In the genomic region with DNA sequence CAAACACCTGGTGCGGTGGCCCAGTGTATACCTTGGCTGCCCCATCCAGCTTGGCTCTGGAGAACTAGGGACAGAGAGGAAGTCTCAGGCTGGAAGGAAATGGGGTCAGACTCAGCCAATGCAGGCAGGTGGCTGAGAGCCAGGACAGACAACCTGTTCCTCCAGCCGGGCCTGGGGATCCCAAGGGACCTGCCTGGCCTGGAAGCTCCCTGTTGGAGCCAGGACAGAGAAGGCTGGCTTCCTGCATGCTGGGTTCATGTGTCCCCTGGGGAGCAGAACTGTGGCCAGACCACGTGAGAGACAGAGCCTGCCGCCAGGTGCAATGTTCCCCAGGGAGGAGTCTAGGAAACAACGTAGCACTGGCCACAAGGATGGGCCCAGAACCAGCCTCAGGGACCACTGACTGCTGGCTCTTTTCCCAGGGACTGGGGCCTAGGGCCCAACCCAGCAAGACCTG, we compare ENCODE assay signal across 10 mouse cellular contexts. TPM values are rescaled to one million over a fixed set of nuclear protein-coding genes. Genes with fewer than 3 reads are reported as not detected.
A peak's percentile ranks its signal among the peaks of the same experiment; 100 is the strongest.
DNase-seq lines count a peak whose midpoint lies in the region; ATAC-seq and TF ChIP-seq lines count a peak whose summit lies in the region.
"Had no signal": no experiment of that assay in that cellular context is flagged by ENCODE, and none has a peak within 500 bp of the region (broad histone marks: within the 10 kb centered on the region; RNA-seq: fewer than 3 reads in every experiment).

No protein-coding gene starts in this region.

- H3K27me3 ChIP-seq in kidney, postnatal 0 days (ENCODE audit: insufficient read depth, low read length), result no peaks in the 10 kb centered on the region

- peak; percentile 49 to 60 for DNase-seq in layer of hippocampus, postnatal 10 days (ENCODE audit: low spot score in 2 of 2)
- DNase-seq in layer of hippocampus, adult 11-12 months (ENCODE audit: low spot score), result no peak
- DNase-seq in adrenal gland, postnatal 36 days, result peak; percentile 87 to 92
- peak; percentile 98 for DNase-seq in gonadal fat pad, adult 2 months (ENCODE audit: low read depth)
- peak; percentile 58 for DNase-seq in kidney, postnatal 0 days (ENCODE audit: low spot score)
- DNase-seq in skeletal muscle tissue, adult 2 months (ENCODE audit: low read depth, low spot score), result peak; percentile 99
- no peak for DNase-seq in thymus, postnatal 25 days
- no peak for DNase-seq in spleen, postnatal 4 days (ENCODE audit: low spot score in 2 of 2)

- no peaks in the 10 kb centered on the region for H3K9me3 ChIP-seq in kidney, postnatal 0 days (replicated peaks; ENCODE audit: low read length)

- peaks cover 13% of the 10 kb centered on the region; the same call in 1 of the 2 replicates for H3K4me1 ChIP-seq in kidney, postnatal 0 days (replicated peaks; ENCODE audit: insufficient read depth, low read length)

- ATAC-seq in kidney, postnatal 0 days (replicated peaks; ENCODE audit: low FRiP score, low read depth), result no peak

- no peak overlapping the region for H3K4me3 ChIP-seq in kidney, postnatal 0 days (replicated peaks; ENCODE audit: low read depth, low read length)
- H3K4me3 ChIP-seq: erythroblast, embryonic 14.5 days had no signal

- H3K36me3 ChIP-seq in kidney, postnatal 0 days (ENCODE audit: insufficient read depth, low read length), result peaks cover 47% of the 10 kb centered on the region

- WGBS in kidney, postnatal 0 days, result 45% methylated on average over 5 of the region's 5 CpGs

- TF ChIP-seq CTCF in kidney, postnatal 0 days (IDR thresholded peaks at IDR 0.05; ENCODE audit: low read depth), result no peak

- H3K9ac ChIP-seq in kidney, postnatal 0 days (ENCODE audit: low read depth, low read length), result no peak overlapping the region

- peak overlapping the region; percentile 13; the same call in 1 of the 2 replicates for H3K27ac ChIP-seq in kidney, postnatal 0 days

- H3K4me2 ChIP-seq in kidney, postnatal 0 days (ENCODE audit: low read length), result no peak overlapping the region

RNA-seq across cellular contexts. Expression of a gene that starts 37.1 kb away (rescaled TPM):
- 1 to 10 TPM; 1.5 to 1.7 TPM for total RNA-seq in layer of hippocampus, postnatal 10 days (2021)
- total RNA-seq in adrenal gland, postnatal 36 days (2021), result 1 to 10 TPM; 3.2 to 7.7 TPM
- polyA plus RNA-seq in gonadal fat pad, adult 2 months (2012; rRNA removed), result 18.2 and 18.5 TPM in 2 replicates
- polyA plus RNA-seq in kidney, postnatal 0 days (2015; fragmentation: Nextera tagmentation; extraction: Ambion mirVana), result 8.5 and 9.1 TPM in 2 replicates
- total RNA-seq: MEL had no signal
- polyA plus RNA-seq: erythroblast, embryonic 14.5 days had no signal

Comparison
In these comparisons a context has a peak if more than half of its experiments do, and no peak if none do; other contexts are left out.
1. DNase-seq: peak in layer of hippocampus, postnatal 10 days (2 of 2), adrenal gland, postnatal 36 days (2 of 2), gonadal fat pad, adult 2 months (single experiment), kidney, postnatal 0 days (single experiment) and skeletal muscle tissue, adult 2 months (single experiment); none in layer of hippocampus, adult 11-12 months (single experiment), thymus, postnatal 25 days (single experiment) and spleen, postnatal 4 days (0 of 2).